Mouse (Mus musculus) ES-Bruce4 (cell line): Measurements from ENCODE around the gene Pla2g2c. TPM values are rescaled to one million over a fixed set of nuclear protein-coding genes. Genes with fewer than 3 reads are reported as not detected.

Experiments used
- H3K27ac ChIP-seq: 2 replicates; pipeline ENCODE4 v1.5.1; 2012; ENCODE audit warnings: low read length, inconsistent platforms; ENCODE audit not compliant: insufficient read depth
- H3K27me3 ChIP-seq: 2 replicates; pipeline ENCODE4 v1.6.1; 2012; ENCODE audit warnings: mild to moderate bottlenecking, low read length, inconsistent platforms; ENCODE audit not compliant: control insufficient read depth, poor library complexity, insufficient read depth, severe bottlenecking
- H3K36me3 ChIP-seq: 2 replicates; pipeline ENCODE4 v1.6.1; 2012; ENCODE audit warnings: inconsistent platforms, mild to moderate bottlenecking, low read length, moderate library complexity; ENCODE audit not compliant: control insufficient read depth, poor library complexity, insufficient read depth, severe bottlenecking
- H3K4me1 ChIP-seq: one replicate; pipeline ENCODE4 v1.8.1; 2011; ENCODE audit warnings: low read length; ENCODE audit not compliant: control insufficient read depth, insufficient read depth
- H3K4me3 ChIP-seq: 2 replicates; pipeline ENCODE4 v1.5.1; 2011; ENCODE audit warnings: low read depth, mild to moderate bottlenecking, low read length
- H3K9ac ChIP-seq: 2 replicates; pipeline ENCODE4 v1.6.1; 2012; ENCODE audit warnings: low read depth, mild to moderate bottlenecking, inconsistent platforms; ENCODE audit not compliant: poor library complexity, severe bottlenecking
- H3K9me3 ChIP-seq: replicated peaks from 2 replicates; pipeline ENCODE4 v1.6.1; 2012; ENCODE audit warnings: mild to moderate bottlenecking, low read length, inconsistent platforms; ENCODE audit not compliant: control insufficient read depth, poor library complexity, insufficient read depth, severe bottlenecking
- CTCF ChIP-seq: IDR thresholded peaks from one replicate; pipeline ENCODE4 v1.8.1; 2011; ENCODE audit warnings: low read depth, low read length
- EP300 ChIP-seq: IDR thresholded peaks from 2 replicates; pipeline ENCODE4 v1.6.1; 2011; ENCODE audit warnings: low read depth, low read length; ENCODE audit not compliant: insufficient read depth
- POLR2A ChIP-seq: IDR thresholded peaks from one replicate; pipeline ENCODE4 v1.8.1; 2011; ENCODE audit warnings: low read length; ENCODE audit not compliant: insufficient read depth
- polyA plus RNA-seq: library from polyadenylated mRNA; stranded (reverse); fragments of >200 nt; gene quantifications from 2 replicates; pipeline ENCODE4 v1.2.4, GENCODE M21; 2011; ENCODE audit warnings: low read depth; ENCODE audit not compliant: missing spikeins, insufficient read depth, insufficient read length

Pla2g2c gene
- polyA plus RNA-seq, 1 experiment: 0.79 TPM

DNA sequence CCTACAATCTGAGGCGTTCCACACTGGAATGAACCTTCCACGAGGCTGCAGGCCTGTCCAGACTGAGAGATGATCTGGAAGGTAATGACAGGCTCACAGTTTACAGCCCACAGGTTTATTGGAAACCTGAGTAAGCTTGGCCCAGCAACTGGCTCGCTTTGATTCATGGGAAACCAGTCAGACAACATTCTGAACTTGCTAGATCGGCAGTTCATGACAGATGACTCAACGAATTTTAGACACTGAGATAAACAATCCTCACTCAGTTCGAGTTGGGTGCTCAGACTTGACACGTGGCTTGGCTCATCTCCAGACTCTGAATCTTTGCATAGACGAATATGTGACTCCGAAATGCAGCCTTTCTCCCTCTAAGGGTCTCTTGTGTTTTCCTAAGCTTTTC is 68.0 kb downstream of the Pla2g2c start:
- H3K36me3 ChIP-seq: no peaks in the 10 kb centered on the region
- no peaks in the 10 kb centered on the region for H3K27me3 ChIP-seq
- no peak overlapping the region for H3K9ac ChIP-seq
- TF ChIP-seq CTCF (no peak), EP300 (no peak)
- H3K27ac ChIP-seq: no peak overlapping the region
- H3K4me3 ChIP-seq: no peak overlapping the region
- no peaks in the 10 kb centered on the region for H3K9me3 ChIP-seq
- peaks cover 12% of the 10 kb centered on the region for H3K4me1 ChIP-seq

DNA sequence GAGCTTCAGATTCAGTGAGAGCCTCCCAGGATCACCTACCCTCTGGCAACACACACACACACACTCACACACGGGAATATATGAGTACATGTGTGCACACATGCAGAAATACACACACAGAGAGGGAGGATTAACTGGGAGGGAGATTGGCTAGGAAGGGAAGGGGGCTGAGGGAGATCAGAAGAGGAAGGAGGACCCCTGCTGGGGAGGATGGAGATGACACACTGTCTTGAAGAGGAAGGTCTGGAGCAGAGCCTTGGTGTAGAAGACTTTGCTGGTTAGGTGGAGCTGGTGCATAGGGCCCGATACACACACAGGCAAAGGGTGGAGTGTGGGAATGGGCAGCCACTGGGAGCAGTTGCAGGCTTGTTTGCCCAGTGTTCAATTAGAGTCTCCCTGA is 68.7 kb downstream of the Pla2g2c start:
- Histone ChIP-seq H3K9me3 (no peaks in the 10 kb centered on the region), H3K27ac (no peak overlapping the region), H3K27me3 (no peaks in the 10 kb centered on the region), H3K36me3 (no peaks in the 10 kb centered on the region), H3K9ac (no peak overlapping the region), H3K4me1 (peaks cover 12% of the 10 kb centered on the region), H3K4me3 (no peak overlapping the region)
- TF ChIP-seq POLR2A (no peak), CTCF (peak; percentile 73)

DNA sequence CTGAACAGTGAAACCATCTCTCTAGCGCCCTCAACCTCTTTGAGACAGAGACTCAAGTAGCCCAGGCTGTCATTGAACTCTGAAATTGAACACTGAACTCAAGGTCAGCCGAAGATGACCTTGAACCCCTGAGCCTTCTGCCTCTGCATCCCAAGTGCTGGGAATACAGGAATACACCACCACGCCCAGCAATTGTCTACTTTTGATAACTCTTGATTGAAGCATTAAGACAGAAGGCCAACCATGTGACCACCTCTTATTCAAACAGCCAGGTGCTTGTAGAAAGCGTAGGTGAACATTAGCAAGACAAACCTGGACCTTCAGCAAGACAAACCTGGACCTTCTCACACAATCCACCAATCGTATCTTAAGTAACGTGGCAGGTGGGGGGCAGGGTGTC is 69.8 kb downstream of the Pla2g2c start:
- no peaks in the 10 kb centered on the region for H3K36me3 ChIP-seq
- no peak overlapping the region for H3K9ac ChIP-seq
- H3K27me3 ChIP-seq: no peaks in the 10 kb centered on the region
- TF ChIP-seq POLR2A: no peak
- peak; percentile 93 for TF ChIP-seq EP300
- peaks cover 12% of the 10 kb centered on the region for H3K4me1 ChIP-seq
- peak overlapping the region; percentile 62 for H3K27ac ChIP-seq
- H3K4me3 ChIP-seq: no peak overlapping the region
- no peaks in the 10 kb centered on the region for H3K9me3 ChIP-seq

Other genes with a start within 250 kb of the Pla2g2c start
- not detected in 2 replicates for gene Vwa5b1, start 88.9 kb upstream of the Pla2g2c start, polyA plus RNA-seq
- gene Ubxn10, start 12.4 kb downstream of the Pla2g2c start, polyA plus RNA-seq: 1.0 and 1.3 TPM in 2 replicates
- not detected in 2 replicates for gene Pla2g2f, start 32.8 kb downstream of the Pla2g2c start, polyA plus RNA-seq
- 0.41 and 0.55 TPM in 2 replicates for gene Pla2g2d, start 50.9 kb downstream of the Pla2g2c start, polyA plus RNA-seq
- 12.3 and 19.7 TPM in 2 replicates for gene Pla2g5, start 138.7 kb downstream of the Pla2g2c start, polyA plus RNA-seq
- not detected in 2 replicates for gene Gm13030, start 149.2 kb downstream of the Pla2g2c start, polyA plus RNA-seq
- gene Pla2g2e, start 153.2 kb downstream of the Pla2g2c start, polyA plus RNA-seq: 1.2 TPM in 1 of 2 replicates, not detected in the other
- 8.7 and 9.2 TPM in 2 replicates for gene Otud3, start 189.2 kb downstream of the Pla2g2c start, polyA plus RNA-seq
- not detected in 2 replicates for gene Rnf186, start 242.3 kb downstream of the Pla2g2c start, polyA plus RNA-seq
- gene Tmco4, start 248.1 kb downstream of the Pla2g2c start, polyA plus RNA-seq: 3.0 and 3.9 TPM in 2 replicates